Mouse (Mus musculus): Measurements from ENCODE around the gene Crybb1.

- TF ChIP-seq POLR2A (IDR thresholded peaks at IDR 0.05; ENCODE audit: control insufficient read depth, extremely low read depth, insufficient read depth, low read length, poor library complexity) = no peak
- no peak for TF ChIP-seq CTCF (IDR thresholded peaks at IDR 0.05; ENCODE audit: borderline replicate concordance, control insufficient read depth, extremely low read depth, insufficient read depth, low read length, poor library complexity)
These were observed 60.9 kb downstream of the Crybb1 start for GRCm38 (mm10) chr5:112316468-112316867.
